Mouse (Mus musculus): ENCODE results near the gene Aplnr. TPM values are rescaled to one million over a fixed set of nuclear protein-coding genes. Genes with fewer than 3 reads are reported as not detected.

The Aplnr gene
- polyA plus RNA-seq, 1 experiment = 1.2 TPM

DNA sequence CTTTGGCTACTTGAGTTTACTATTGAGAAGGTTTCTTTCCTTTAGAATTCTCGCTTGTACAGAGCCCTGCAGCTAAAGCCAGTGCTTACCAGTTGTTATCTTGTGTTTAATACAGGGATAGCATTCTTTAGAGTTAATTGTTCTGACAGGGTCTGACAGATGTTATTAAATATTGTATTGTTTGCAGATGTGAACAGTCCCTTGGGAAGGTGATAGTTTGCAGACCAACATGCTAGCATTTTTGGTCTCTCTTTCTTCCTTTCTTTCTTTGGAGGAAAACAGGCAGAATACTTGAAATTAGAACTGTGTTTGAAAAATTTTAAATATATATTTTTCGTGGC is 36.7 kb downstream of the Aplnr start:
- DNase-seq (ENCODE audit: extremely low spot score in 1 of 2, low spot score in 1 of 2) = no peak

DNA sequence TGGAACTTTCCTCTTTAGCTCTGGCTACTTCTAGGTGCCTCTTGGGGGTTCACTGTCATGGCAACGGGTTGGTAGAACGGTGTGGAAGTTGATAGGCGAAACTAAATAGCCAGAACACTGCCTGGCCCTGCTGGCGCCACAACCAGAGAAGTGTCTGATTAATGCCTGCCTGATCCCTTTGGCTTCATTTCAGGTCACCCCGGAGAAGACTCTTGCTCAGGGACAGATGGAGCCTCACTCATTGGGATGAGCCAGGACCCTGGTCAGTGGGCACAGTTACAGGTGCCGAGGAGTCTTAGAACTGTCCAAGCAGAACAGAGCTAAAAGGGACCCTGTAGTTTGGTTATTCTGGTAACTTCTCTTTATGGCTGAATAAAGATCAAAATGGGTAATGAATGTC is 37.5 kb downstream of the Aplnr start:
- DNase-seq (ENCODE audit: extremely low spot score in 1 of 2, low spot score in 1 of 2) = no peak

DNA sequence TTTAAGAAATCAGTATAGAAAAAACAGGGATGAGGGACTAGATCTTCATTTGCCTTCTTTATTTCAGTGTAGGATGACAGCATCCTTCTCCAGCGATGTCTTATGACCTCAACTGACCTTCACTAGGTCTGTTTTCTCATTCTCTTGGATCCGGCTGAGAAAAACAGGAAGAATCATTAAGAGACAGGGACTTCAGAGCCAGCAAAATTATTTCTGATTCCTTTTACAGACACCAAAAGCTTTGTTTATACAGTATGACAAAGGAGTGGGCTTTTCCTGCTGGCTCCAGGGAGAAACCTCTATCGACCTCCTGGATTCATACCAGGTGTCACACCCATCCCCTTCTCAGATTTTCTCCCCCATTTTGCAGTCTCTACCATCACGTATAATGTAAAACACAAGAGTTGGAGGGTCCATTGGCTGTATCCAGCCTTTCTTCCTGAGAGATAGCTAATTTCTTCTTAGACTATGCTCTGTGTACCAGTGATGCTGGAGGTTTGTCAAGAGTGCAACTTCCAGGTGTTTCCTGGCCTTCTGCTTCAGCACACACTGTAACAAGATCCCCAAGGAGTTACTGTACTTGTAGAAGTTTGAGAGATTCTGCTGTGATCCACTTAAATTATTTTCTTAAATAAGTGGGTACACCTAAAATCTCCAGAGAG is 42.2 kb downstream of the Aplnr start:
- DNase-seq (ENCODE audit: extremely low spot score in 1 of 2, low spot score in 1 of 2) = no peak

DNA sequence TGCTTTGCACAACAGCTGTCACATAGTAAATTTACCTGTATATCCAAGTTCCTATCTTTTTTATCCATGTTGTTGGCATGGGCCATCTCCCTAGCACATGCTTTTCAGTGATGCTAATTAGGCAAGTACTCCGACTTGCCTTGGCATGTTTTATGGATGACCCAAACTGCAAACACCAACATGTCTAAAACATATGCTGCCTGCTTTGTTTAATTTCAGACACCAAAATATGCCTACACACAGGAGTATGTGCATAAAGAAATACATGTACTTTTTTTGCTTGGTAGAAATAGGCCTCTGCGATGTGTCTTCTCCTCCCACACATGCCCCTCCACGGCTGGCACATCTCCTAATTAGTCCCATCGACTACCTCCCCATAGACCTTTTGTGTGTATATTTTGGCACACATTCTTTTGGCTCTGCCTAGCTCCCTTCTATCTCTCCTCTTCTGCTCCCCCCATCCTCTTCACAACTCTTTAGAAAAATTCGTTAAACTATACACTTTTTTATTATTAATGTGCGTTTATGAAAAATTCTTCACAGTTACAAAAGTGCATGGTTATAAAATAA is 51.6 kb downstream of the Aplnr start:
- no peak for DNase-seq (ENCODE audit: extremely low spot score in 1 of 2, low spot score in 1 of 2)

Other genes starting within 250 kb of the Aplnr start
- 65.5 and 75.2 TPM in 2 replicates for gene Rtn4rl2, start 249.5 kb upstream of the Aplnr start, polyA plus RNA-seq (2012; rRNA removed)
- gene Slc43a3, start 199.6 kb upstream of the Aplnr start, polyA plus RNA-seq (2012; rRNA removed) = 4.6 and 6.0 TPM in 2 replicates
- gene Prg2, start 155.8 kb upstream of the Aplnr start, polyA plus RNA-seq (2012; rRNA removed) = 0.13 TPM in 1 of 2 replicates, not detected in the other
- gene Prg3, start 148.0 kb upstream of the Aplnr start, polyA plus RNA-seq (2012; rRNA removed) = not detected in 2 replicates
- gene Ssrp1, start 99.0 kb upstream of the Aplnr start, polyA plus RNA-seq (2012; rRNA removed) = 105 and 124 TPM in 2 replicates
- gene P2rx3, start 98.8 kb upstream of the Aplnr start, polyA plus RNA-seq (2012; rRNA removed) = 1.8 and 2.1 TPM in 2 replicates
- 46.5 and 48.1 TPM in 2 replicates for gene Tnks1bp1, start 88.2 kb upstream of the Aplnr start, polyA plus RNA-seq (2012; rRNA removed)
- gene Lrrc55, start 61.0 kb downstream of the Aplnr start, polyA plus RNA-seq (2012; rRNA removed) = 63.6 and 64.7 TPM in 2 replicates
- 0.06 and 0.08 TPM in 2 replicates for gene Olfr987, start 203.1 kb downstream of the Aplnr start, polyA plus RNA-seq (2012; rRNA removed)
- gene Olfr988, start 227.0 kb downstream of the Aplnr start, polyA plus RNA-seq (2012; rRNA removed) = not detected in 2 replicates

Measured in frontal cortex, adult 2 months (tissue).